Mouse (Mus musculus): ENCODE data around the gene Catsperd.

DNA sequence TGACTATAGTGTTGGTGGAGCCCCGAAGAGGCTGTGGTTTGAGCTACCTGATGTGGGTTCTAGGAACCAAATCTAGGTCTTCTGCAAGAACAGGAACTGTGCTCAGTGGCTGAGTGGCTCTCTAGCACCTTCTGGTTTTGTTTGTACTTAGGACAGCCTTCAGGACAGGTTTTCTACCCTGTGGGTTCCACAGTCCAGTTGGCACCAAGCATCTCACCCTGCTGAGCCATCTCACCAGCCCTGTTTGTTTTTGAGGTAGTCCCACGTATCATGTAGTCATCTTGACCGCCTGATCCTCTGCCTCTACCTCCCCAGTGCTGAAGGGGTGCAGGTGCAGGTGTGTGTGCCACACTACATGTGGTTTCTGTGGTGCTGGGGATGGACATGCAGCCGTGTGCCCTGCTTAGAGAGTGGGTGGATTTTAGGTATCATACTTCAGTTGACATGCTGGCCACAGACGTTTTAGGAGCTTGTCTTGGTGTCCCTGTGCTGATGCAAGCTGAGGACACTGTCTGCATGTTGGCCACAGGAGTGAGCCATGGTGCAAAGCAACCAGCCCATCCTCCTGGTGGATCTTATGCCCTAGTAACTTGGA, 55.7 kb downstream of the Catsperd start:
- no peak for TF ChIP-seq CTCF (conservative IDR thresholded peaks at IDR 0.05; ENCODE audit: low read length)
- TF ChIP-seq NANOG (IDR thresholded peaks at IDR 0.05; ENCODE audit: borderline replicate concordance, low read length): no peak
- TF ChIP-seq POU5F1 (IDR thresholded peaks at IDR 0.05; ENCODE audit: borderline replicate concordance, low read length): no peak

Data from E14TG2a.4 (cell line).